Mouse (Mus musculus) ovary, adult 18-20 months (tissue): ENCODE measurements around the gene Eno4.
"Not testable (repeated sequence)": the region's sequence is repeated elsewhere in the genome, so short reads cannot be mapped to it uniquely, and the experiment has no call there.

ENCODE experiments used
- DNase-seq: peaks from one replicate; pipeline ENCODE4 v3.0.0; 2022; ENCODE audit warnings: low spot score, mixed read lengths

Gene Eno4

GRCm38 (mm10) chr19:58942841-58943828 is at the start of gene Eno4, which contains the start of gene Hspa12a:
Eno4 (plus strand) TSS chr19:58943425.
Hspa12a (minus strand) TSS chr19:58943654.
- peak; percentile 91 for DNase-seq

DNA sequence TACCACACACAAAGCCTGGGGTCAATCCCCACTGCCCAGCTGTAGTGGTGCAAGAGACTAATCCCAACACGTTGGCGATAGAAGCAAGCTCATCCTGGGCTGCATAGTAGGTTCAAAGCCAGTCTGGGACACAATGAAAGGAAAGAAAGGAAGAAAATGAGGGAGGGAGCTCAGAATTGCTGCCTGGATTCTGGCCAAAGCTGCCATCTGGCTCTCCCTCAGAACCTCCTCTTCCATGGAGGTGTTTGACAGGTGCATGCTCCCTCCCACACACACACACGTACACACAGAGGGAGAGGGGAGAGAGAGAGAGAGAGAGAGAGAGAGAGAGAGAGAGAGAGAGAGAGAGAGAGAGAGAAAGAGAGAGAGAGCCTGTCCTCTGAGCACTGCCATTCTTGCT is 47.0 kb upstream of the Eno4 start:
- DNase-seq, result no peak

DNA sequence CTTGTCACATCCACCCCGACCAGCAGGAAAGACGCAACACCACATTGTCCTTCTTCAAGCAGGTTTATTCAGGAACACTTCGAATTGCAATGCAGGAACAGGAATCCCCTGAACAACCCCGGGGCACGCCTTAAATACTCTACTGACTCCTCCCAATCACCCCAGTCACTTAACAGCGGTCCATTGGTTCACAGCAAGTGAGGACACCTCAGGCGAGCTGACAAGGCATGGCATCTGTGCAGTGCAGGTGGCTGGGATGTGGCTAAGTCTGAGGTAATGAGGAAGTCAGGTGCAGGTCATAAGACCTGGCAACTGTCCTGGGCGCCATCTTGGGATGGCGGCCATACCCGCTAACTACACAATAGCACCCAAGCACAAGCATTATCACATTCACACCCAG is 42.8 kb upstream of the Eno4 start:
- not testable (repeated sequence) for DNase-seq

GRCm38 (mm10) chr19:58903079-58903898 is 39.9 kb upstream of the Eno4 start:
- no peak for DNase-seq

DNA sequence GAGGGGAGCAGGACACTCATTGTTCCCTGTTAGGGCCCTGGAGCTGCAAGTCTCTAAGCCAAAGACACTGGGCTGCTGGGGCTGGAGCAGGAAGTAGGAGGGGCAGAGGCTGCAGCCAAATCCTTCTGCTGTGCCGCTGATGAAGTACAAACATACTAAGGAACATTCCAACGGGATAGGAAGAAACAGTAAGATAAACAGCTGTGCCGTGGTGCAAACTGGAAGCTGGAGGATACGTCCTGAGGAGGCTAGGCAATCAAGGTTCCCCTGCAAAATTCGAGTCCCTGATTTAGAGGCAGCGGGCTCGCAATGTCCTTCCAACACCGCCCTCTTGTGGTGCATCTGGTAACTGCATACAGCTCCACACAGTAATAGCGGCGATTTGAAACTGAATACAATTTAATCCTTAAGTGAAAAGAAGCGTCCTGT is 39.3 kb upstream of the Eno4 start:
- DNase-seq, result peak; percentile 51

DNA sequence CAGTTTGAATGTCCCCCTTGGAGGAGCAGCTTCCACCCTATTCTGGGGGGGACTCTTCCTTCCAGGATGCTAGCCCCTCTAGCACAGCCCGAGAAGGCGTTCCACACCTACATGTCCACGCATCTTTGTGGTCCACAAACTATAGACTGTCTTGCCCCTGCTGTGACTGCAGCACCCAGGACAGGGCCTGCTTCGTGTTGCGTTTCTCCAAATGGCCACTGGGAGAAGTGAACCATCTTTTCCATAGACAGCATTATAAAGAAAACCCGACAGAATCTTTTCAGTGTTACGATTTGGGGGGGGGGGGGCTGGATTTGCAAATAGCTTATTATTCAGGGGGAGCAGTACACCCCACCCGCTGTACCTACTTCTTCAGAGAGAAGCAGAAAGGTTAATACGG is 36.5 kb upstream of the Eno4 start:
- DNase-seq, result no peak

DNA sequence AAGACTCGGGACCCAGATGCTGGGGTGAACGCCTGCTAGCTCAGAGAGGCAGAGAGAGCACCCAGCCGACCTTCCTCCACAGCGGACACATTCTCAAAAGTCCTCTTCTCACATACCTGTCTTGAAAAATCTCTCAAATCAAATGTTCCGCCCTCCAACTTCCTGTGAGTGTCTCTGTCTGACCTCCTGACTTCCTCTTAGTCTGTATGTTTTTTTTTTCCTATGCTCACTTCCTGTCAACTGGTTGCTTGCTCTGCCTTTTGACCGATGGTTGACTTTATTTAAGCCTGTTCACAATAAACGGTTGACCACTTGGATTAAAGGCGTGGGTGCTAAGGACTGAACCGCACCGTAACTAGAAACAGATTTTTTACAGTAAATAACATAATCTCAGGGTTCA is 35.2 kb upstream of the Eno4 start:
- no peak for DNase-seq

DNA sequence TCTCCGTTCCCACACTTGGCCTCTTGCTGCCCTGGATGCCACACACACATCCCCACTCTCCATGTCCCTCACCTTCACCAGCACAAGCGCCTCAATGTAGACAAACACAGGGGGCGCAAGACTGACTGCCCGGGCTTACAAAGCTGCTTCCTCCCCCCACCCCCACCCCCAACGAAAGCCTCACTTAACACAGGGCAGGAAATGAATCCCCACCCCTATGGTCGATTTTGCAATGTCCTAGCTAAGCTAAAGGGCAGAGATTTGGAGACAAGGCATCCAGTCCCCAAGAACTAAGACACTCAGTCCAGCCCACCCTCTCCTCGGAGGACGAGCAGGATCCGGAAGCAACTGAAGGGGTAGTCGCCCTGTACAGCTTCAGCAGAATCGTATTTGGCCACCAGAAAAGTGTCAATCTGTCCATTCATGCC is 32.3 kb upstream of the Eno4 start:
- DNase-seq, result no peak

DNA sequence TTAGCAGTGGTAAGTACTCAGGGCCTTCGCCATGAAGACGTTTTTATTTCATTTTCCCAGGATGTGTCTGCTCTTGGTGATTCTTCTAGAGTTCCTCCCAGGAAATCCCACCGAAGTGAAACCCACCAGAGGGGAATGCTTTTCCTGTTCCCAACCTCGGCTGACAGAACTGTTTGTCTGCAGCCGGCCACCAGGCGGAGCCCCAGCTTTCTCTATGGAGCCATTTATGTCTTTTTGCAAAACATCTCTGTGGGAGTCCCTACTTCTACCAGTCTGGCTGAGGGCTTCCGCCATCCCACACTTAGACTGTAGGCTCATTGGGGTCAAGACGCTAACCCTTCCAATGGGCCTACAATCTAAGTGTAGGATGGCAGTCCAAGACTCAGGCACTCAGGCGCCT is 31.8 kb upstream of the Eno4 start:
- no peak for DNase-seq

DNA sequence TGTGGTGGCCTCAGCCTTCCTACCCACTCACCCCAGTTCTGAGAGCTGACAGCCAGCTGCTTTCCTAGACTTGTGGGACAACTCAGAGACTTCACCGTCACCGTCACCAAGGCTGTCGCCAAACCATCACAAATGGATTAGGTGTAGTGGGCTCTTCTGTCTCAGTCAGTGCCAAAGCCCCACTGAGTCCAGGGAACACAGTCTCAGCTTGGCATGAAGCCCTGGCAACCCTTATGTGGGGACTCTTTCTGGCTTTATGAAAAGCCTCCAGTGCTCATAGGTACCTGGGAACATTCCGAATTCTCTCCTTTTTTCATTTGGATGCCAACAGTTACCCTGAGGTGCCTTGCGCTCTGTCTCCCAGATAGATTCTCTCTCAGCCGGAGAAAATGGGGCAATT is 29.9 kb upstream of the Eno4 start:
- DNase-seq, result no peak

DNA sequence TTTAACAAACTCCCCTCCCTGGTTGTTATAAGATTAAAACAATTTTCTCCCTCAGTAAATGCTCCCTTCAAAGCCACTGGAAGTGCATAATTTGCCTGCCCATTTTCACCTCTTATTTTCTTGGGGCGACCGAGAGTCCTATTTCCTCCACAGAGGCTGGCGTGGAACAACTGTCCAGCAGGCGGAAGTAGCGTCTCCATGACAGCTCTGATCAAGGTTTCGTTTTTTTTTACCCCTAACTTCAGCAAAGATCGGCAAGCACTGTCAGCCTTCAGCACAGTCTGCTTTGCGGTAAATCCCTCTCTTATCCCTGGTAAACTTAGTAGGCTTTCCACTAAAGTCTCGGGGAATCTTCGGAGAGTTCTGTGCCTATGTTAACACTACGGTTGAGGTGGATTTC is 24.6 kb upstream of the Eno4 start:
- no peak for DNase-seq

GRCm38 (mm10) chr19:58919148-58919547 is 24.1 kb upstream of the Eno4 start:
- no peak for DNase-seq

GRCm38 (mm10) chr19:58931081-58931800 is 12.0 kb upstream of the Eno4 start:
- DNase-seq, result no peak

DNA sequence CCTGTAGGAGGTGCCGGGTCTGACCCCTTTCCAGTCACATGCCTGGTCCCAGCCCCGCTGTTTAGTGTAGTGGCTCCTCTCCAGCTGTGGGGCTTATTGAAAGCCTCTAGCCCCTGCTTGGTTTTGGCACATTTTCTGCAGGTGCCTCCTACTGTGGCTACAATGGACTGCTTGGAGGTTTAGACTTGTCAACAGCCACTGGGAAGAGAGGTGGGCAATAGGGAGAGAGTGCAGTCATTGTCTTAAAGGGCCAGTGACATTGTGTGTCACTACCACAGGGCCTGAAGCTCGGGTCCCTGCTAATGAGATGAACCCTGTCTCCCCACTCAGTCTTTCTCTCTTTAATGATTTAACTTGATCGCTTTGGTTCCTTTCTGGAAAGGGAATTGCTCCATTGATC is 10.2 kb upstream of the Eno4 start:
- DNase-seq, result no peak

DNA sequence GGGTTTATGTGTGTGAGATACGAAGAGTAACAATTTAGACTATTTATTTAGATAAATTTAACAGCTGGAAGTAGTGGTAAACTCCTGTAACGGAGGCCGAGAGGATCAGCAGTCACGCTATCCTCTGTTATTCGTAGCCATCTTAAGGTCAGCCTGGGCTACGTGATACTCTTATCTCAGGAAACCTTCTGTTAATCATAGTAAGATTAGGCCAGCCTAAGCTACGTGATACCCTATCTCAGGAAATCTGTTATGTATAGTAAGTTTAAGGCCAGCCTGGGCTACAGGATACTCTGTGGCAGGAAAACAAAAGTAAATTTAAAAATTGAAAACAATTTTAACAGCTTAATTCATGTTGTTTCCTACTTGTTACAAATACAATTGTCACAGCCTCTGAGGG is 2.7 kb downstream of the Eno4 start:
- DNase-seq, result no peak

DNA sequence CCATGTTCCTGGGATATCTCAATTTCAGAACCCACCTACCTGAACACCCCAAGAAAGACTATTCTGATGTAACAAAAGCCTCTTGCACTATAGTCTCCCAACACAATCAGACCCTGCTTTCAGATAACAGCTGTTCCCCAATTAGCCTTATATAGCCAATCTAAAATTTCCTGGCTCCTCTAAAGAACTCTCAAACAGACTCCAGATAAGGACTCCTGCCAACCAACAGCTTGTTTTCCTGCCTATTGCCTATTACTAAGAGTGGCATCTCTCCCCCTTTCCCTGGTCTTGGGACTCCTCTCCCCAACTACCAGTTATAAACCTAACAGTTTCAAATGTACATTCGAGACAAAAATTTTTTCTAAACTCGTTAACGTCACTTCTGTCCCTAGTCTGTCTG is 8.3 kb downstream of the Eno4 start:
- DNase-seq, result no peak

GRCm38 (mm10) chr19:58952236-58952635 is 9.0 kb downstream of the Eno4 start:
- DNase-seq, result no peak

GRCm38 (mm10) chr19:58954779-58955178 is 11.6 kb downstream of the Eno4 start:
- DNase-seq, result no peak

DNA sequence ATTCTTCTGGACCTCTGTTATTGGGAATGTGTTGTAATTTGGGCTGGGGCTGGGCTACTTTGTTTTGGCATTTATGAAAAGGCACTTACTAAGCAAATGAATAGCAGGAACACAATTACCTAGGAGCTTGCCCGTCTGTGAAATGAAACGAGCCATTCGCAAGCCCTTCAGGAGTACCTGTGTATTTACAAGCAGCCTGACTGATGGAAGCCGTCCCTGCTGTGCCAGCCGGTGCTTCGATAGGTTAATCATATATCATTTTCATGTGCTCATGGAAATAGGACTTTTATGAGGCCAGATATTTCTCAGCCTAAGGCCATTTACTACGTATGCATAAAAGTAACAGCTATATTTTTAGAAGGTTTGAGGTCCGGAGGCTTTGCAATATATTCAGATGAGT is 19.8 kb downstream of the Eno4 start:
- DNase-seq, result no peak

GRCm38 (mm10) chr19:58968731-58969506 is 25.7 kb downstream of the Eno4 start:
- no peak for DNase-seq

- no peak for DNase-seq
Measured at GRCm38 (mm10) chr19:58970826-58971225, 27.6 kb downstream of the Eno4 start.
